Mouse (Mus musculus): ENCODE results near the gene Ccl25. TPM values are rescaled to one million over a fixed set of nuclear protein-coding genes. Genes with fewer than 3 reads are reported as not detected.
"Not testable (repeated sequence)": the region's sequence is repeated elsewhere in the genome, so short reads cannot be mapped to it uniquely, and the experiment has no call there.

Gene Ccl25
- polyA plus RNA-seq, 1 experiment from 2014 or later: 7.9 TPM

- H3K36me3 ChIP-seq (ENCODE audit: inconsistent target): no peaks in the 10 kb centered on the region
- H3K27ac ChIP-seq: no peak overlapping the region
- H3K4me3 ChIP-seq (ENCODE audit: inconsistent target): no peak overlapping the region
- 100% methylated on average over 1 of the region's 1 CpGs for WGBS (ENCODE audit: missing documents)
- H3K79me2 ChIP-seq (ENCODE audit: inconsistent target): peaks cover 92% of the 10 kb centered on the region
Measured at GRCm38 (mm10) chr8:4320404-4320803, 4.6 kb upstream of the Ccl25 start.

GRCm38 (mm10) chr8:4321031-4321430, 4.0 kb upstream of the Ccl25 start:
- Histone ChIP-seq H3K36me3 (ENCODE audit: inconsistent target) (no peaks in the 10 kb centered on the region), H3K79me2 (ENCODE audit: inconsistent target) (peaks cover 92% of the 10 kb centered on the region), H3K27ac (no peak overlapping the region), H3K4me3 (ENCODE audit: inconsistent target) (no peak overlapping the region)
- WGBS (ENCODE audit: missing documents): 100% methylated on average over 1 of the region's 2 CpGs

- Histone ChIP-seq H3K27ac (no peak overlapping the region), H3K79me2 (ENCODE audit: inconsistent target) (peaks cover 92% of the 10 kb centered on the region), H3K36me3 (ENCODE audit: inconsistent target) (no peaks in the 10 kb centered on the region), H3K4me3 (ENCODE audit: inconsistent target) (no peak overlapping the region)
- WGBS (ENCODE audit: missing documents): 38% methylated on average over 2 of the region's 2 CpGs
Measured at GRCm38 (mm10) chr8:4322470-4322869, 2.5 kb upstream of the Ccl25 start.

GRCm38 (mm10) chr8:4323917-4324316, 1.1 kb upstream of the Ccl25 start:
- WGBS (ENCODE audit: missing documents): 3% methylated on average over 6 of the region's 6 CpGs
- peaks cover 11% of the 10 kb centered on the region for H3K36me3 ChIP-seq (ENCODE audit: inconsistent target)

GRCm38 (mm10) chr8:4324525-4324924, 485 bp upstream of the Ccl25 start:
- H3K36me3 ChIP-seq (ENCODE audit: inconsistent target): peaks cover 14% of the 10 kb centered on the region
- 1% methylated on average over 40 of the region's 42 CpGs for WGBS (ENCODE audit: missing documents)

More at GRCm38 (mm10) chr8:4323917-4324316, 1.1 kb upstream of the Ccl25 start:
- H3K27ac ChIP-seq: 0 out of 2 replicates have a peak overlapping the region, but pooled peaks have one; percentile 5
- peak overlapping the region; percentile 57 for H3K4me3 ChIP-seq (ENCODE audit: inconsistent target)
- peaks cover 84% of the 10 kb centered on the region for H3K79me2 ChIP-seq (ENCODE audit: inconsistent target)

GRCm38 (mm10) chr8:4325751-4326036, 684 bp downstream of the Ccl25 start:
- WGBS (ENCODE audit: missing documents): 18% methylated on average over 7 of the region's 7 CpGs
- Histone ChIP-seq H3K36me3 (ENCODE audit: inconsistent target) (peaks cover 19% of the 10 kb centered on the region), H3K27ac (peak overlapping the region; percentile 65)

More at GRCm38 (mm10) chr8:4324525-4324924, 485 bp upstream of the Ccl25 start:
- 0 out of 2 replicates have a peak overlapping the region, but pooled peaks have one; percentile 5 for H3K27ac ChIP-seq
- peak overlapping the region; percentile 57 for H3K4me3 ChIP-seq (ENCODE audit: inconsistent target)
- peaks cover 78% of the 10 kb centered on the region for H3K79me2 ChIP-seq (ENCODE audit: inconsistent target)

GRCm38 (mm10) chr8:4329000-4329399, 4.0 kb downstream of the Ccl25 start:
- H3K79me2 ChIP-seq (ENCODE audit: inconsistent target): peaks cover 33% of the 10 kb centered on the region
- no peak overlapping the region for H3K4me3 ChIP-seq (ENCODE audit: inconsistent target)
- WGBS (ENCODE audit: missing documents): 98% methylated on average over 3 of the region's 5 CpGs
- H3K27ac ChIP-seq: no peak overlapping the region
- H3K36me3 ChIP-seq (ENCODE audit: inconsistent target): peaks cover 46% of the 10 kb centered on the region

More at GRCm38 (mm10) chr8:4325751-4326036, 684 bp downstream of the Ccl25 start:
- peaks cover 66% of the 10 kb centered on the region for H3K79me2 ChIP-seq (ENCODE audit: inconsistent target)
- peak overlapping the region; percentile 62 for H3K4me3 ChIP-seq (ENCODE audit: inconsistent target)

- WGBS (ENCODE audit: missing documents): 100% methylated on average over 1 of the region's 1 CpGs
- H3K36me3 ChIP-seq (ENCODE audit: inconsistent target): peaks cover 59% of the 10 kb centered on the region
- H3K4me3 ChIP-seq (ENCODE audit: inconsistent target): no peak overlapping the region
- no peak overlapping the region for H3K27ac ChIP-seq
- no peaks in the 10 kb centered on the region for H3K79me2 ChIP-seq (ENCODE audit: inconsistent target)
Measured at GRCm38 (mm10) chr8:4333966-4334365, 9.0 kb downstream of the Ccl25 start.

- H3K79me2 ChIP-seq (ENCODE audit: inconsistent target): no peaks in the 10 kb centered on the region
- H3K27ac ChIP-seq: peak overlapping the region; percentile 24
- 13% methylated on average over 2 of the region's 2 CpGs for WGBS (ENCODE audit: missing documents)
- H3K36me3 ChIP-seq (ENCODE audit: inconsistent target): peaks cover 52% of the 10 kb centered on the region
- H3K4me3 ChIP-seq (ENCODE audit: inconsistent target): no peak overlapping the region
Measured at GRCm38 (mm10) chr8:4335678-4336077, 10.7 kb downstream of the Ccl25 start.

- H3K79me2 ChIP-seq (ENCODE audit: inconsistent target): no peaks in the 10 kb centered on the region
- H3K4me3 ChIP-seq (ENCODE audit: inconsistent target): no peak overlapping the region
- no peak overlapping the region for H3K27ac ChIP-seq
- H3K36me3 ChIP-seq (ENCODE audit: inconsistent target): peaks cover 20% of the 10 kb centered on the region
- 82% methylated on average over 2 of the region's 3 CpGs for WGBS (ENCODE audit: missing documents)
Measured at GRCm38 (mm10) chr8:4340207-4340606, 15.2 kb downstream of the Ccl25 start.

- Histone ChIP-seq H3K27ac (no peak overlapping the region), H3K79me2 (ENCODE audit: inconsistent target) (no peaks in the 10 kb centered on the region), H3K36me3 (ENCODE audit: inconsistent target) (no peaks in the 10 kb centered on the region), H3K4me3 (ENCODE audit: inconsistent target) (no peak overlapping the region)
- WGBS (ENCODE audit: missing documents): 26% methylated on average over 5 of the region's 7 CpGs
Measured at GRCm38 (mm10) chr8:4347661-4348060, 22.7 kb downstream of the Ccl25 start.

GRCm38 (mm10) chr8:4348275-4348674, 23.3 kb downstream of the Ccl25 start:
- Histone ChIP-seq H3K4me3 (ENCODE audit: inconsistent target) (no peak overlapping the region), H3K79me2 (ENCODE audit: inconsistent target) (no peaks in the 10 kb centered on the region), H3K27ac (no peak overlapping the region), H3K36me3 (ENCODE audit: inconsistent target) (no peaks in the 10 kb centered on the region)
- 27% methylated on average over 12 of the region's 12 CpGs for WGBS (ENCODE audit: missing documents)

- Histone ChIP-seq H3K27ac (no peak overlapping the region), H3K79me2 (ENCODE audit: inconsistent target) (no peaks in the 10 kb centered on the region), H3K36me3 (ENCODE audit: inconsistent target) (no peaks in the 10 kb centered on the region), H3K4me3 (ENCODE audit: inconsistent target) (no peak overlapping the region)
- WGBS (ENCODE audit: missing documents): 92% methylated on average over 1 of the region's 1 CpGs
Measured at GRCm38 (mm10) chr8:4349335-4349734, 24.3 kb downstream of the Ccl25 start.

GRCm38 (mm10) chr8:4350618-4351017, 25.6 kb downstream of the Ccl25 start:
- no peaks in the 10 kb centered on the region for H3K36me3 ChIP-seq (ENCODE audit: inconsistent target)
- no peak overlapping the region for H3K27ac ChIP-seq
- no peaks in the 10 kb centered on the region for H3K79me2 ChIP-seq (ENCODE audit: inconsistent target)
- 90% methylated on average over 3 of the region's 3 CpGs for WGBS (ENCODE audit: missing documents)
- no peak overlapping the region for H3K4me3 ChIP-seq (ENCODE audit: inconsistent target)

GRCm38 (mm10) chr8:4352562-4352961, 27.6 kb downstream of the Ccl25 start:
- H3K36me3 ChIP-seq (ENCODE audit: inconsistent target); H3K4me3 ChIP-seq (ENCODE audit: inconsistent target); H3K27ac ChIP-seq; H3K79me2 ChIP-seq (ENCODE audit: inconsistent target): not testable (repeated sequence)
- 100% methylated on average over 1 of the region's 6 CpGs for WGBS (ENCODE audit: missing documents)

GRCm38 (mm10) chr8:4353741-4354140, 28.7 kb downstream of the Ccl25 start:
- Histone ChIP-seq H3K79me2 (ENCODE audit: inconsistent target) (no peaks in the 10 kb centered on the region), H3K36me3 (ENCODE audit: inconsistent target) (no peaks in the 10 kb centered on the region), H3K27ac (no peak overlapping the region), H3K4me3 (ENCODE audit: inconsistent target) (no peak overlapping the region)
- 95% methylated on average over 4 of the region's 4 CpGs for WGBS (ENCODE audit: missing documents)
